Mouse (Mus musculus) frontal cortex, adult (tissue): ENCODE results near the gene Trappc10.
A peak's percentile ranks its signal among the peaks of the same experiment; 100 is the strongest.

Source experiments
- ATAC-seq: cut with Nextera tagmentation; 2 replicates; pipeline ENCODE4 v1.9.2; 2017; ENCODE audit warnings: mild to moderate bottlenecking, moderate library complexity, mixed read lengths; ENCODE audit not compliant: low TSS enrichment

Gene Trappc10

GRCm38 (mm10) chr10:78160369-78161095 is 83.9 kb downstream of the Trappc10 start:
- no peak for ATAC-seq

- ATAC-seq: peak; percentile 58
Measured at GRCm38 (mm10) chr10:78159906-78160305, 84.5 kb downstream of the Trappc10 start.

GRCm38 (mm10) chr10:78159252-78159878 is 85.1 kb downstream of the Trappc10 start:
- ATAC-seq: peak; percentile 33

GRCm38 (mm10) chr10:78158041-78158440 is 86.4 kb downstream of the Trappc10 start:
- no peak for ATAC-seq

GRCm38 (mm10) chr10:78156926-78157325 is 87.5 kb downstream of the Trappc10 start:
- no peak for ATAC-seq

- no peak for ATAC-seq
Measured at GRCm38 (mm10) chr10:78148834-78149766, 95.3 kb downstream of the Trappc10 start.

- no peak for ATAC-seq
Measured at GRCm38 (mm10) chr10:78147908-78148441, 96.5 kb downstream of the Trappc10 start.

- peak; percentile 94 for ATAC-seq
Measured at GRCm38 (mm10) chr10:78143727-78144505, 100.5 kb downstream of the Trappc10 start.

- ATAC-seq: no peak
Measured at GRCm38 (mm10) chr10:78140843-78141242, 103.6 kb downstream of the Trappc10 start.

- no peak for ATAC-seq
Measured at GRCm38 (mm10) chr10:78140251-78140600, 104.2 kb downstream of the Trappc10 start.

GRCm38 (mm10) chr10:78139572-78140250 is 104.7 kb downstream of the Trappc10 start:
- ATAC-seq: no peak

GRCm38 (mm10) chr10:78138812-78139523 is 105.5 kb downstream of the Trappc10 start:
- peak; percentile 51; the same call in 1 of the 2 replicates for ATAC-seq

GRCm38 (mm10) chr10:78137191-78137590 is 107.2 kb downstream of the Trappc10 start:
- no peak for ATAC-seq
